Mouse (Mus musculus): Measurements from ENCODE around the gene Fancg. TPM values are rescaled to one million over a fixed set of nuclear protein-coding genes. Genes with fewer than 3 reads are reported as not detected.
A peak's percentile ranks its signal among the peaks of the same experiment; 100 is the strongest.

The Fancg gene
- total and polyA plus RNA-seq, 3 experiments: 13.2 to 18.7 (median 13.7) TPM

- TF ChIP-seq UBTF (IDR thresholded peaks at IDR 0.05; ENCODE audit: low read depth, low read length) (peak; percentile 88), MXI1 (IDR thresholded peaks at IDR 0.05; ENCODE audit: low read depth, low read length) (peak; percentile 98), SMC3 (IDR thresholded peaks at IDR 0.05; ENCODE audit: low read depth, low read length) (no peak), CHD2 (IDR thresholded peaks at IDR 0.05; ENCODE audit: low read length) (peak; percentile 44; the same call in 1 of the 2 replicates), ETS1 (conservative IDR thresholded peaks at IDR 0.05; ENCODE audit: low read depth, low read length) (0 out of 2 replicates have a peak, but pooled peaks have one; percentile 18), E2F4 (IDR thresholded peaks at IDR 0.05; ENCODE audit: insufficient replicate concordance, low read depth, low read length) (no peak), JUN (IDR thresholded peaks at IDR 0.05; ENCODE audit: insufficient read depth, low read depth, low read length) (no peak), SIN3A (IDR thresholded peaks at IDR 0.05; ENCODE audit: low read length) (peak; percentile 93), BHLHE40 (IDR thresholded peaks at IDR 0.05; ENCODE audit: low read depth, low read length) (0 out of 2 replicates have a peak, but pooled peaks have one; percentile 13), JUND (conservative IDR thresholded peaks at IDR 0.05; ENCODE audit: low read depth, low read length) (no peak), MEF2A (IDR thresholded peaks at IDR 0.05; ENCODE audit: borderline replicate concordance, low read depth, low read length) (no peak), PAX5 (IDR thresholded peaks at IDR 0.05; ENCODE audit: low read length) (no peak), TCF12 (IDR thresholded peaks at IDR 0.05; ENCODE audit: low read depth, low read length) (peak; percentile 18; the same call in 1 of the 2 replicates), USF1 (IDR thresholded peaks at IDR 0.05; ENCODE audit: low read depth, low read length) (peak; percentile 73), EP300 (IDR thresholded peaks at IDR 0.05; ENCODE audit: low read length) (no peak), MYC (IDR thresholded peaks at IDR 0.05; ENCODE audit: low read depth, low read length) (peak; percentile 85; the same call in 1 of the 2 replicates)
These were observed 10.7 kb downstream of the Fancg start (continued) for GRCm38 (mm10) chr4:42999451-43000140.

GRCm38 (mm10) chr4:42998022-42998421 is 12.3 kb downstream of the Fancg start:
- DNase-seq (ENCODE audit: extremely low read depth): no peak
- no peaks in the 10 kb centered on the region for H3K9me3 ChIP-seq (replicated peaks; ENCODE audit: low read length)
- peaks cover 0 to 19% of the 10 kb centered on the region in 2 experiments; a peak in 2 of 4 replicates for H3K4me1 ChIP-seq (ENCODE audit: control insufficient read depth in 1 of 2, insufficient read depth in 2 of 2)
- H3K36me3 ChIP-seq (replicated peaks in 1 of 2; ENCODE audit: control insufficient read depth in 1 of 2, insufficient read depth in 1 of 2, low read length in 1 of 2): peaks cover 23 to 55% of the 10 kb centered on the region in 2 experiments
- peak overlapping the region; percentile 96 for H3K9ac ChIP-seq (ENCODE audit: insufficient read depth, low read depth)
- H3K4me3 ChIP-seq (replicated peaks in 1 of 3; ENCODE audit: low read depth in 2 of 3, low read length in 2 of 3, poor library complexity in 1 of 3): peak overlapping the region in 2 of 3 experiments; percentile 36 to 88
- H3K27me3 ChIP-seq (replicated peaks): no peaks in the 10 kb centered on the region
- H3K79me2 ChIP-seq (replicated peaks; ENCODE audit: control insufficient read depth, extremely low read depth, insufficient read depth, poor library complexity, severe bottlenecking): peaks cover 56% of the 10 kb centered on the region
- no peak overlapping the region for H3K27ac ChIP-seq (ENCODE audit: insufficient read depth, low read depth)
- dilution Hi-C loops (cut with MboI; ENCODE audit: extremely low pct_ligation_motif_present, extremely low pct_unique_long_range_greater_than_20kb, low sequenced_read_pairs) (no loop called here), in situ Hi-C loops (cut with MboI; ENCODE audit: low pct_ligation_motif_present, low pct_unique_long_range_greater_than_20kb, low sequenced_read_pairs) (no loop called here)
- no peak for TF ChIP-seq MAX (IDR thresholded peaks at IDR 0.05; ENCODE audit: low read length)
- TF ChIP-seq RAD21 (IDR thresholded peaks at IDR 0.05; ENCODE audit: low read depth, low read length): no peak
- peak overlapping the region; percentile 100 for H3K4me2 ChIP-seq (ENCODE audit: insufficient read depth, low read depth, poor library complexity, severe bottlenecking)
